Mouse (Mus musculus) erythroblast, embryonic 14.5 days (primary cell): ENCODE measurements around the gene Fam19a4. TPM values are rescaled to one million over a fixed set of nuclear protein-coding genes. Genes with fewer than 3 reads are reported as not detected.
"Not testable (repeated sequence)": the region's sequence is repeated elsewhere in the genome, so short reads cannot be mapped to it uniquely, and the experiment has no call there.

Experiments used
- H3K27me3 ChIP-seq: 2 replicates; pipeline ENCODE4 v1.6.1; 2012; ENCODE audit warnings: inconsistent platforms; ENCODE audit not compliant: control insufficient read depth
- H3K36me3 ChIP-seq: 2 replicates; pipeline ENCODE4 v1.6.1; 2012; ENCODE audit warnings: mild to moderate bottlenecking, inconsistent platforms; ENCODE audit not compliant: control insufficient read depth
- H3K4me1 ChIP-seq: 2 replicates; pipeline ENCODE4 v1.6.1; 2012; ENCODE audit warnings: inconsistent platforms; ENCODE audit not compliant: control insufficient read depth
- H3K4me3 ChIP-seq: replicated peaks from 2 replicates; pipeline ENCODE3; 2012; ENCODE audit warnings: moderate library complexity, mild to moderate bottlenecking, inconsistent platforms
- H3K9me3 ChIP-seq: 2 replicates; pipeline ENCODE4 v1.6.1; 2012; ENCODE audit warnings: low read length, inconsistent platforms, mixed read lengths; ENCODE audit not compliant: control insufficient read depth
- GATA1 ChIP-seq: IDR thresholded peaks from 2 replicates; pipeline ENCODE4 v1.6.1; 2012; ENCODE audit warnings: low read length, inconsistent platforms, mixed read lengths
- TAL1 ChIP-seq: IDR thresholded peaks from 3 replicates; pipeline ENCODE4 v1.6.1; 2012; ENCODE audit warnings: low read length, inconsistent platforms, mixed read lengths
- polyA plus RNA-seq: library from polyadenylated mRNA; stranded (reverse); fragments of >175 nt; gene quantifications from 2 replicates; pipeline ENCODE4 v1.2.3, GENCODE M21; 2012

Gene Fam19a4
- polyA plus RNA-seq, 1 experiment: not detected

DNA sequence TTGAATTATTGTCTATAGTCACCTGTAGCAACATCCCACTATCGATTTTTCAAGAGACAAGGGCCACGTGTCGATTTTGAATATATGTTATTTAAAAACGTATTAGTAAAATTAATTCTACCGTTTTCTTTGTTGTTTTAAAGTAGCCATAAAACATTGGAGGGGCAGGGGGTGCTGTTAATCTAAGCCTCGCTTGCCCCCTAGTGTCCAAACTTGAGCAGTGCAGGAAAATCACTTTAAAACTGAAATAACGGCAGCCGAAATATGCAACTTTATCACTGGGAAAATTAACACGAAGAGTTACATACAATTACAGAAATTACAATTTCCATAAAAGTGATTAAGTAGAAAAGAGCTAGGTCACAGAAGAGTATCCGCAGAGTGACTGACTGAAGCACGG is 55.2 kb downstream of the Fam19a4 start:
- H3K36me3 ChIP-seq: no peaks in the 10 kb centered on the region
- TF ChIP-seq TAL1 (no peak), GATA1 (no peak)

DNA sequence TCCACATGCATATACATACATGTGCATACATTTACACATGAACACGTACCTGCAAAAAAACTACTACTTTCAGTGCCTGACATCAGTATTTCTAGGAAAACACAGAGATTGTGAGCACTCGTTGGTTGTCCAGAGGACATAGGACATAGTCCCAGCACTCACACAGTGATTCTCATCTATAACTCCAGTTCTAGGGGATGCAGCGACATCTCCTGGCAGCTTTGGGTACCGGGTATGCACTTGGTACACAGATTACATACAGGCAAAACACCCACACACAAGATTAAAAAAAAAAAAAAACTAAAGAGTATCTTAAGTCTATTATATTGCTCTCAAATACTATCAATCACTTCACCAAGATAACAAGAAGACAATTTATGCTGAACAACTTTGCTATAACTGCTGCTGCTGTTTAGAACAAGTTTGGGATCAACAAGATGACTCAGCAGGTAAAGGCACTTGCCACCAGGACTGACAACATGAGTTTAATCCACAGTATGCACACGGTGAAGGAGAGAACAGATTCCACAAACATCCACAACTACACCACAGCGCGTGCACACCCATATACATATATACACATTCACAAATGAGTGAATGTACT is 64.6 kb downstream of the Fam19a4 start:
- Histone ChIP-seq H3K36me3 (no peaks in the 10 kb centered on the region), H3K9me3 (peaks cover 11% of the 10 kb centered on the region; the same call in 1 of the 2 replicates), H3K27me3 (no peaks in the 10 kb centered on the region), H3K4me1 (no peaks in the 10 kb centered on the region), H3K4me3 (no peak overlapping the region)
- no peak for TF ChIP-seq TAL1
- no peak for TF ChIP-seq GATA1

More for the DNA sequence above, 55.2 kb downstream of the Fam19a4 start:
- Histone ChIP-seq H3K4me3 (no peak overlapping the region), H3K4me1 (no peaks in the 10 kb centered on the region), H3K27me3 (no peaks in the 10 kb centered on the region), H3K9me3 (no peaks in the 10 kb centered on the region)

DNA sequence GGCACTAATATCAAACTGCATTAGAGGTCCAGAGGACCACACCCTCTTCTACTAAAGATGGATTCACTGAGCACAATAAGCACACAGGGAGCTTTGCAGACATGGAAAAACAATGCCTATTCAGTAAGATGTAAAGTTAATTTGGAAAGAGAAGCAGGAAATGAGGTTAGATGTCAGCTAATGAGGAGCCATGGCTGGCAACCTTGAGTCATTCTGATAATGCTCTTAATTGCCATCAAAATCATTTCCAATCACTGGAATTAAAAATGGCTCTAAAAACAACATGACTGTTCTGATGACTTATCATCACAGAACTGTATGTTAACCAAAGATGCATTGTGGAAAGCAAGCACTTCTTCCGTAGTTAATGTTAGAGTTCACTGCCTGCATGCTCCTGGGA is 68.5 kb downstream of the Fam19a4 start:
- no peaks in the 10 kb centered on the region for H3K36me3 ChIP-seq
- no peaks in the 10 kb centered on the region for H3K27me3 ChIP-seq
- H3K4me1 ChIP-seq: no peaks in the 10 kb centered on the region
- no peak overlapping the region for H3K4me3 ChIP-seq
- no peak for TF ChIP-seq TAL1
- TF ChIP-seq GATA1: no peak
- H3K9me3 ChIP-seq: peaks cover 11% of the 10 kb centered on the region; the same call in 1 of the 2 replicates

DNA sequence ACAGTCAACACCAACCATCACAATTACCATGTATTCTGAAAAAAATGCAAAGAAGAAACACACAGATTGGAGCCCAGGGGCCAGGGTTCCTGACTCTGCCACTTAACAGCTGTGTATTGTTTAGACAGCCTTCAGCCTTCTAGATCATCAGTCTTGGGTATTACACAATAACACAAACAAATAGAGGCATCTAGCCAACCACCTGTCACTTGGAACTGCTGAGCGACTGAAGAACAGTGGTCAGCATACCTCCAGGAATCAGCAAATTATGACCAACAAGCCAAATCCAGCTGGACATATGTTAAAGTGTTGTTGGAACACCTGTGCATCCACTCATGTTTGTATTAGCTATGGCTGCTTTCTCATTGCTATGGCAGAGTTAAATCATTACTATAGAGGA is 82.7 kb downstream of the Fam19a4 start:
- Histone ChIP-seq H3K9me3 (no peaks in the 10 kb centered on the region), H3K27me3 (no peaks in the 10 kb centered on the region), H3K4me3 (no peak overlapping the region), H3K4me1 (no peaks in the 10 kb centered on the region), H3K36me3 (no peaks in the 10 kb centered on the region)
- TF ChIP-seq GATA1 (no peak), TAL1 (no peak)

DNA sequence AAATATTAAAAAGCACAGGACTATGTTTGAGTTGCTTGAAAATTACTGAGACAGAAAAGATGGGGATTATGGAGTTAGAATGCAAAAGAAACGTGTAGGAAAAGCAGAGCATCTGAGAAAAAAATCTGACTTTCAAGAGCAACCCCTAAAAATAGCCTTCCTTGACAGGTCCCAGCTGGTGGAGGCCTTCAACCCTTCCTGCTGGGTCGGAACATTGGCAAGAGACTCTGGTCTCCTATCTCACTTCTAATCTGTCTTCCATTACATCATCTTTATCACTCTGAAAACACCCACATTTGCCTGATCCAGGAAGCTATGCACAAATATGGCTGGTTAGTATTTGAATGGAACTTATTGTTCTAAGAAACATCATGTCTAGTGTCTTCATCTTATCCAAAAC is 115.4 kb downstream of the Fam19a4 start:
- no peaks in the 10 kb centered on the region for H3K4me1 ChIP-seq
- H3K27me3 ChIP-seq: no peaks in the 10 kb centered on the region
- no peaks in the 10 kb centered on the region for H3K36me3 ChIP-seq
- H3K9me3 ChIP-seq: no peaks in the 10 kb centered on the region
- no peak overlapping the region for H3K4me3 ChIP-seq
- TF ChIP-seq GATA1: no peak
- TF ChIP-seq TAL1: no peak

DNA sequence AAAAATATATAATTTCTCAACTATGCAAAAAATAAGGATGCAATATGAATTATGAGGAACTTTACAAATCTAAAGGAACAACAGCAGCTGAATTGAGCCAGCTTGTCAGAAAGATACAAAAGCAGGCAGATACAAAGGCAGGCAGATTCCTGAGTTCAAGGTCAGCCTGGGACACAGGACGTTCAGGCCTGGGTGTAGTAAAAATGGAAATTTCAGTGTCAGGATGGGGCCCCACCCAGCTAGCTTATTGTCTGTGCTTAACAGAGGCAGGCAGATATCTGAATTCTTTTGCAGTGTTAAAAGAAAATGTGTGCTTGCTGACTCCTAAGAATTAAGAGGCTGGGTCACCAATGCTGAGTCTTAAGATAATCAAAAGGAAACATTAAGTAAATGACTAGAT is 124.4 kb downstream of the Fam19a4 start:
- H3K27me3 ChIP-seq: no peaks in the 10 kb centered on the region
- peaks cover 13% of the 10 kb centered on the region for H3K9me3 ChIP-seq
- TF ChIP-seq GATA1 (no peak), TAL1 (no peak)
- no peak overlapping the region for H3K4me3 ChIP-seq
- H3K36me3 ChIP-seq: no peaks in the 10 kb centered on the region
- H3K4me1 ChIP-seq: no peaks in the 10 kb centered on the region

DNA sequence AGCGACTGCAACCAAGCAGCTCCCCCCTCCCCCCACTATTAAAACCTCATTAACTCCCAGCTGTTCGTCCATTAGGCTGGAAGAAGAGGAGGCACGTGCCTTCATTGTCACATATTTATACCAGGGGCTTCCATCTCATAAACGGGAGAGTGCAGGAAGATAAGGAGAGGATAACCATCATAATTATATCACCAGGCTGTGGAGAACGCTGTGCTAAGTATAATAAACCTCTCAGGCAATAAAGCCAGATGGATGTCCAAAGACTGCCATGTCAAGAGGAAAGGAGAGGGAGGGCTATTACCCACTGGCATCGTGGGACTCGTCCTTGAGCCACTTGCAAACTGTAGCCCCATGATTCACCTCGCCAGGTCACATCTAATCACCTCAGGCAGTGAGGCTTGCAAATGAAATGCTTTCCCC is 151.1 kb downstream of the Fam19a4 start:
- Histone ChIP-seq H3K36me3 (no peaks in the 10 kb centered on the region), H3K4me1 (no peaks in the 10 kb centered on the region), H3K9me3 (peaks cover 9% of the 10 kb centered on the region), H3K27me3 (no peaks in the 10 kb centered on the region), H3K4me3 (no peak overlapping the region)
- TF ChIP-seq TAL1 (no peak), GATA1 (no peak)

DNA sequence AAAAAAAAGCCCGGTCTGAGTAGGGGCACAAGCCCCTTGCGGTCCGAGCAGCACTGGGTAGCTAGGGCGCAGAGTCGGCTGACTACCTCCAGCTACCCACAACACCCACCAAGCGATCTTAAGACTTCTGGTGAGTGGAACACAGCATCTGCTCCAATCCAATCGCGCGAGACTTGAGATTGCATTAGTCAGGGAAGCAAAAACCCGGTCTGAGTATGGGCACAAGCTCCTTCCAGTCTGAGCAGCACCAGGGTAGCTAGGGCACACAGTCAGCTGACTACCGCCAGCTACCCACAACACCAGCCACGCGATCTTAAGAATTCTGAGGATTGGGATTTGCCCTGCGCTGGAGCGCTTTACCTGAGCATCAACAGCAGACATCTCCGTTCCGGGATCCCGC is 183.1 kb downstream of the Fam19a4 start:
- H3K4me1 ChIP-seq, H3K9me3 ChIP-seq, H3K4me3 ChIP-seq, H3K27me3 ChIP-seq, H3K36me3 ChIP-seq: not testable (repeated sequence)

DNA sequence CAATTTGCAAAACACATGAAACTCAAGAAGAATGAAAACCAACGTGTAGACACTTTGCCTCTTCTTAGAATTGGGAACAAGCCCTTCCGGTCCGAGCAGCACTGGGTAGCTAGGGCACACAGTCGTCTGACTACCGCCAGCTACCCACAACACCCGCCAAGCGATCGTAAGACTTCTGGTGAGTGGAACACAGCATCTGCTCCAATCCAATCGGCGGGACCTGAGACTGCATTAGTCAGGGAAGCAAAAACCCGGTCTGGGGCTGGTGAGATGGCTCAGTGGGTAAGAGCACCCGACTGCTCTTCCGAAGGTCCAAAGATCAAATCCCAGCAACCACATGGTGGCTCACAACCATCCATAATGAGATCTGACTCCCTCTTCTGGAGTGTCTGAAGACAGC is 183.6 kb downstream of the Fam19a4 start:
- H3K9me3 ChIP-seq, H3K27me3 ChIP-seq, H3K4me3 ChIP-seq, H3K4me1 ChIP-seq, H3K36me3 ChIP-seq: not testable (repeated sequence)

DNA sequence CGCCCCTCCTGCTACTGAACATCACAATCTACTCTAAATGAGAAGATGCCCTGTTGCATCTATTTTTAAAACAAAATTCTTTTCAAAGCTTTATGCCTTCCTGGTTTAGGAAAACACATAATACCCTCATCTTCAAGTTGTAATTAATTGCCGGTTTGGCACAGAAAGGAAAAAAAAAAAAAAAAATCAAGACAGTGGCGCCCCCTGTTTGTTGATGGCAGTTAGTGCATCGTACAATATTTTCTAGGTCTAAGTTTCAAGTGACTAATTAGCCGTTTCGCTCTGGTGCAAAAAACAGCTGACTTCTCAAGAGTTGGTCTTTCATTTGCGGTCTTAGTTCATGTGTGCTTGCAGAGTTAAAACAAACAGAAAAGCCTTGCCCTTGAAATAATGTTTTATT is 207.1 kb downstream of the Fam19a4 start:
- Histone ChIP-seq H3K4me3 (no peak overlapping the region), H3K27me3 (no peaks in the 10 kb centered on the region), H3K36me3 (no peaks in the 10 kb centered on the region), H3K4me1 (no peaks in the 10 kb centered on the region), H3K9me3 (no peaks in the 10 kb centered on the region)
- TF ChIP-seq GATA1: no peak
- no peak for TF ChIP-seq TAL1
